Mouse (Mus musculus): ENCODE data around the gene Topaz1.

The Topaz1 gene

DNA sequence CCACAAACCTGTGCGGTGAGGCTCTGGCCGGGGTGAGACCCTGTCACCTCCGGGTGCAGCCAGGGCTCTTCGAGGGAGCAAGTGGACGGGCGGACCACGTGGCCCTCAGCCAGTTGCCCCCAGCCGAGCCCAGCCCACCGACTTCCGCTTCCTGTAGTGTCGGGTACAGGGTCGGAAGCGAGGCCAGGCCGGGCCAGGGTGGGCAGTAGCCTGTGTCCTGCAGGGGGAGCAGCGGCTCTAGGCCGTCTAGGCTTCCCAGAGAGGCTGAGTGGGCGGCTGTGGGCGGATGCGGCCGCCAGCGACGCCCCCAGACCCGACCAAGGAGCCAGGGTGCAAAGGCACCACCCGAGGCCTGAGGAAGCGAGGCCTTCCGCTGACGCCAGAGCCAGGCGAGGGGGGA, at the start of gene Topaz1:
Gene Topaz1 (plus strand): TSS at position 287 of the 400 bp plus-strand sequence.
- no peak for DNase-seq

DNA sequence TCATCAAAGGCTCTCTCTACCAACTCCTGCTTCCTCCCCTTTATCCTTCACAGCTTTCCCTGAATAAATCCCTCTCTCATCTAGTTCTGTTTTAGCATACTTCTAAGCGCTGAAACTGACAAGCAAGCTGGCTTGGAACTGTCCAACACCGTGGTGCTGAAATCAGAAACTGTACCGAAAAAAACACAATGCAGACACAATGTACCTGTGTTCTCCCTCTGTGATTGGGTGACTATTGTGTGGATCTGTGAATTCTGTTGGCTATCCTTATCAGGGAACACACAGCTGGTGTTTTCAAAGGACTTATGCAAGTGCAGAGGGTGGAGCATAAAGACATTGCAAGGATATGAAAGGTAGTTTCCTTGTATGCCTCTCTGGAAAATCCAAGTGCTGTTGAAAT, 45.3 kb upstream of the Topaz1 start:
- no peak for DNase-seq

DNA sequence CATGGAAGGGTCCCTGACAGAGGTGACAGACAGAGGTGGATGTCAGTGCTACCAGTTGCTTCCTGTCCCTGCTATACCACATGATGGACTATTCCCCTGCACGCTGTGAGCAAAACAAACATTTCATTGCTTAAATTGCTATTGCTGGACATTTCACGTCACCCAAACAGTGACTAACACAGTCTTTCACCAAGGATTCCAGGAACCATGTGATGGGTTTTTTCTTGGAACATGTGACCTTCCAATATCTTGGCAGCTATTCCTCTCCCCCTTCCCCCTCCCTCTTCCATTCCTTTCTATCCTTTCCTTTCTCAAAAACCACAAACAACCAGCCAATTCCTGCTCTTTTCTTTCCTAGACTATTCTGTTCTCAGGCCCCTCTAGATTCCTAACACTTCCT, 33.3 kb upstream of the Topaz1 start:
- DNase-seq = no peak

DNA sequence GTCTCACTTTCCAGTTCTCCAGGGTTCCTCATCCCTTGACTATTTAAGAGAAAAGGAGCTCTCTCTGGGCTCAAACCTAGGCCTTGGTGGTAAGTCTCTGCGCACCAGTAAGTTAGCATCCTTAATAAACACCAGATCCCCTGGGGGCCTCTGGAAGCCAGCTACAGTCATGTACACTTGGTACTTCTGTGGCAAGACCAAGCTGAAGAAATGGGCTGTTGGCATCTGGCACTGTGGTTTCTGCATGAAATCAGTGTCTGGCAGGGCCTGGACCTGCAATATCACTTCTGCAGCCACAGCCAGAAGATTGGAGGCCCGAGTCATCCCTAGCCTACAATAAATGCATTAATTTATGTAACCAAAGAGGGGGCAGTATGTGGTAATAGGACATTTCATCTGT, 32.1 kb upstream of the Topaz1 start:
- DNase-seq = no peak

DNA sequence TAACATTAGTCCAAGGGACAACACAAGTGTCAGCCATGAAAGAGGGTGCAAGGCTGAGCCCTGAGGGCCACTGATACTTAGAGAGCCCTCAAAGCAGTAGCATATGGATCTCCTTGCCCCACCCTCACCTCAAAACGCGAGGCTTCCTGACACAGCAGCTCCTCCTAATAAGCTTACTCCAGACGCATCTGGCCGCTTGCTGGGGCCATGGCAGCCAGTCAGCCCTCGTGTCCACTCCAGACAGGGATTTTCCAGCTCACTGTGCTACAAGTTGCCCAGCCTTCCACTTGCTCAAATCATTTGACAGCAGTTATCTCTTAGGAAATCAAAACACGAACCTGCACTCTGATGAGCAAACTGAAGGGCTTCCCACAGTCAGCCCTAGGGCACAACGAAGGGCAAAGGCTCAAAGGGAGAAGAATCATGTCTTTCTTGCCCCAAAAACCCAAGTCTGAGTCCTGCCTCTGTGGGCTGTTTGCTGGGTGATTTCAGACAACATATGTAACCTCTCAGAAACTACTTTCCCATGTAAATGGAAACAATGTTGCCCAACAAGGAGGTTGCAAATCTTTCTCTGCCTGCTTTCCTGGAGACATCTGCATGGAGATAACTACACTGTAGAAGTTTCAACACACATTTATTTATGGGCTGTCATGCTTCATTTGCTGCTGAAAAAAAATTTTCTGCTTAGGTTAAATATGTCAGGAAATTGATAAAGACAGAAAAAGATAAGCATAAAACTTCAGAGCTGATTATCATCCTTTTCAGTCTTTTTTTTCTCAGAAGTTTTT, 30.8 kb upstream of the Topaz1 start:
- no peak for DNase-seq

DNA sequence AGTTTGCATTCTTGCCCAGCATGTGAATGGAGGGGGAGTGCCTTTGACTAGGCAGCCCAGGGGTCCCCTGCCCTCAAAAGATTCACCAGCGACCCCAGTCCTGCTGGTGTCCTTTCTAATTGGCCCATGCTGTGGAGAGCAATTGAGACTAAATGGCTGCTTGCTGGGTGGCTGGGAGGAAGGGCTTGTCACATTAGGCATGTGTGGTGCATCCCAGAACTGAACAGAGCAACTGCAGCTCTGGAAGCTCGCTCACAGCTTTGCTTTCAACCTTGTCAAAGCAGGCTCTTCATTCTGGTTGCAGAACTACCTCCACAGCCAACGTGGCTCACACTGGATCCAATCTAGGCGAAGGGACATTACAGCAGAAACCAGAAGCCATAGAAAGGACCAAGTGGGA, 24.9 kb upstream of the Topaz1 start:
- DNase-seq = no peak

DNA sequence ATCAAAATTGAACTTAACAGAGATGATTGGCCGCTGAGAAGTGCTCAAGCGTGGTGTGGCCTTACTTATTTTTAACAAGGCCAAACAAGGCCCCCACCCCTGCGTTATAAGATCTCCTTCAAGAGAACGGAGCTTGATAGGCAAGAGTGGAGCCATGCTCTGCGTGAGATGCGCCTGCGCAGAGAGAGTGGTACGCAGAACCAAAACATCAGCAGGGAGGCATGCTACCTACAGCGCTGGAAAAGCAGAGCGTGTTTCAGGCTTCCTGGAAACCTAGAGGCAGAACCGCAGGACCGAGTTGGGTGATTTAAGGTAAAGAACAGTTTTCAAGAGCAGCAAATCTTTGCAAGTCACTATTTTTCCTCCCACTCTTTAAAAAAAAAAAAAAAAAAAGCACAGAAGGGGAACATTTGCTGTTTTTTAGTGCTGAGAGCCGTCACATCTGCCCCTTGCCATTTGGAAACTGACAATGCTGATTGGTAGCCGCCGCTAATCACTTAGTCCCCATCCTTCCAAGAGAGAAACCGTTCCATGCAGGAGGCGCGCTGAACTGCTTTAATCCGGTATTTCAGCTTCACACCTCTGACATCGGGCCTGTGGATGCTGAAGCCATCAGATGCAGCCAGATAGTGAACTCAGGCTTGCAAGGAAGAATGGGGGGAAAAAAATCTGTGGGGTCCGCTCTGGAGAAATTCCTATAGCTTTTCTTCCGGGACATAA, 21.9 kb upstream of the Topaz1 start:
- DNase-seq = no peak

DNA sequence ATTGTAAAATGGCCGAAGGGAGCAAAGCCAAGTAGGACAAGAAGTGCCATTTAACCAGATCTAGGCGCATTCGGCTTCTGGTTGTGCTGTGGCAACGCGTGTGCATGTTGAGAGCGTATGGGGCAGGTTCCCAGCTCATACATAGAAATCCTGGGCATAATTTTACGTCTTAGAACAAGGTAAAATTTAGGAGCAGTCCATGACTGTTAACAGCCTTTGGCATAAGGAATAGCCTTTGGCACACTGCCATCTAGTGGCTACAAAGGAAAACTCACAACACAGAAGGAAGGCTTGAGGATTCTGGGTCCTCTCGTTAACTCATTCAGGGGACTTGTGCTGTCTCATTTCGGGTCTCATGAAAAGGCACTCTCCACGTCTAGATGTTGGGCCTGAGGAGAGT, 17.6 kb upstream of the Topaz1 start:
- DNase-seq = no peak

DNA sequence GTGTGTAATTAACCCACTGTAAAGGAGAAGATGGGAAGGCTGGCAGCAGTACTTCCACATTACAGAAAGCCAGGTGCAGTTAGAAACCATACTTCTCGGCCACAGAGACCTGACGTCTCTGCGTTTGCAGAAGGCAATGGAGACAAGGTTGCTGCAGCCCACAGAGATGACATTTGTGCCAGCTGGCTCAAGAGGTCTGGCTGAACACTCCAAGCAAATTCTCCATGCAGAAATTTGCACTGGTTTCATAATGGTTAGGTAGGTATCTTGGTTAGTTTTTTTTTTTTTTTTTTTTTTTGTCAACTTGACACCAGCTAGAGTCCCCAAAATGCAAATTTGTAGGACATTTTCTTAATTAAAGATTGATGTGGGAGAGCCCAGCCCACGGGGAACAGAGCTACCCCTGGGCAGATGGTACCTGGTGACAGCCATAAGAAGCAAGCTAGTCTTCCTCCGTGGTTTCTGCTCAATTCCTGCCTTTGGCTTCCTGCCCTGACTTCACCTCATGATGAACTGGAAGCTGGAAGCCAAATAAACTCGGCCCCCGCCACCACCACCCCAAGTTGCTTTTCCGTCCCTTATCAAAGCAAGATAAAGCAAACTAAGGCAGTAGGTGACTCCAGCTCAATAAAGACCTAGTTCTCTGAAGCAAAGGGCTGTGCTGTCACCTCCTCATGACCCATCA, 14.9 kb upstream of the Topaz1 start:
- no peak for DNase-seq

DNA sequence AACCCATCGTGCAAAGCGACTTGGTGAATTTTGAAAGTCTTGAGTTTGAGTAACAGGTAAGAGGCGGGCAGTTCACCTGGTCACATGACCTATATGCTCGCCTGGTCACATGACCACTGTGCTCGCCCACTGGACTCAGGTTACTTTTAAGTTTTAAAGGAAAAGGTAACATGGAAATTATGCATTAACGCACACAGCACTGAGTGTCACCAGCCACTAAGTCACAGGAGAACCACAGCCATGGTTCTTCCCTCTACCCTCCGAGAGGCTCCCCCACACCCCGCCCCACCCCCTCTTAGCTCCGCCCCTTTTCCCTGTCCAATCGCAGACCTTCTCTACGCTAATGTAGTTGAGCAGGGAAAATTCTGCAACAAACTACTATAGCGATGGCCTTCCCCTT, 13.9 kb upstream of the Topaz1 start:
- no peak for DNase-seq

DNA sequence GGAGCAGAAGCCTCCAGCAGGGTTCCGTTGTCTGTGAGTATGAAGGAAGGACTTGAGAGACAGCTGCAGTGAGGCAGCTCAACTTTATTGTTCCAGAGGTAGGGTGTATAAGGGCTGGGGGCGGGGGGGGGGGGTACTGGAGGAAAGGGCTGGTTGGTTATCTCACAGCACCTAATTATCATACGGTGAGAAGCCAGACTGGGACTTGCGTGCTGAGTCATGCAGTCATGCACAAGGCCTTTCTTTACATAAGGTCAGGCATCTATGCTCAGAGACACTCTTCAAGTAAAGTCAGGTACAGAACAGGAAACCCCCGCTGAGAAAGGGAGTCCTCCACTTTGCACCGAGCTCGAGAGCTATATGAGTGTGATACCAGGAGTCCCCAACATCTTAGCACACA, 12.2 kb upstream of the Topaz1 start:
- DNase-seq = no peak

DNA sequence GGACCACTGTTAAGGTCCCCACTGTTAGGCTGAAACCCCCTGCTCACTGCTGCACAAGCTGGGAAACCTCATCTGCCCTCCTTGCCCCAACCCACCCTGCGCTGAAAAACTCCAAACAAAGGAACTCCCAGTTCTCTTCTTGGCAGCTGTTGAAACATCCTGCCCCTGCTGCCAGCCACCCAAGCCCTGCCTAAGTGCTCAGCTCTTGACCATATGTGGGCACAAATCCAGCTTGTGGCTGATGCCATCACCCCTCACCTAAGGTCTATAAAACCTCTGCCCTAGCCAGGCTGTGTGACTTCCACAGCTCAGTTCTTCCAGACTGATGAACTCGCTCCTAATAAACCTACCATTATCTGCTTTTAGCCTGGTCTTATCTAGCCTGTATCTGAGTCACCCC, 11.1 kb upstream of the Topaz1 start:
- DNase-seq = no peak

DNA sequence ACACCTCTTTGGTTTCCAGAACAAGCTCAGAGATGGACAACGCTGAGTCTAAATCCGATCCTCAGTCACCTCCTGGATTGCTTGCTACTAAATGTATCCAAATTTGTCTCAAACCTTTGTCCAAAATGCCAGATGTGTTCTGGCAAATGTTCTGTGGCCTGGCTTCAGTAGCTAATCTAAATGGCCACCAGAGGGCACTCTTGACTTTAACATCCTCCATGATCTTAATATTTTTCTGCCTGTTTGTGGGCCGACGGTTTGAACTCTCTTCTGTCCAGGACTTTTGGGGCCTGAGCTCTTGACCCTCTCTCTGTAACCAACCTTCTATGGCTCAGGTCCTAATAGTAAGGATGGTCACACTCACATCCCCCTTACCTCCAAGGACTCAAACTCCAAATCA, 10.4 kb upstream of the Topaz1 start:
- DNase-seq = peak in 1 of 2 experiments; percentile 10

DNA sequence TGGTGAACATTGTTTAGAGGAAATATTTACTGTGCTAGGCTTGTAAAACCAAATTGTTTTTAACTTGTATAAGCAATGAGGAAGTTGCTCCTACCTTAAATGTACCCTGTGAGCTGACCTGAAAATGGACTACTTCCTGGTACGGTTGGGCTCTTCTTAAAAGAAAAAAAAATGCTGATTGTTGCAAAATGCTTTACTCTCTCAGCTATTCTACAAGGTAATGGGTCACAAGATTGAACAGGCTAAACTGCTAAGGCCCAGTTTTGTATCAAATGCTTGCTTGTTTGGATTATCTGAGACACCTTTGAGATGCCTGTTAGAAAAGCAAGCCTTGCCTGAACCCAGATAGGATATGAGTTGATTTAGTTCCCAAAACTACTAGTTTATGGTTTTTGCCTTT, 1.3 kb upstream of the Topaz1 start:
- DNase-seq = no peak

DNA sequence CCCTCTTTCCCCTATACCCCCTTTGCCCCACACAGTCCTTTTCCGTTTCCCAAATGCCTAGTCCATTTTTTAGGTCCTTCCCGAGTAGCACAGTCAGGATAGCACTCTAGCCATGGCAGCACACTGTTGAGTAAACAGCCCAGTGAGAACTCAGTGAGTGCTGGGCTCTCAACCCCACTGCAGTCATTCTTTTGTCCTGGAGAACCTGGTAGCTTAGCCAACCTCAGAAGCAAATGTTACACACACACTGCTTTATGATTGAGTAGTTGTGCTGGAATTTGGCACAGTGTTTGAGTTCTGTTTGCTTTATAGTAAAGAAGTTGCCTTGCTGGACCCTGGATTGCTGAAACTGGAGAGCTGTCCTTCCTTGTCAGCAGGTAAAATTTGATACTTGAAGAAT, 10.5 kb downstream of the Topaz1 start:
- no peak for DNase-seq

DNA sequence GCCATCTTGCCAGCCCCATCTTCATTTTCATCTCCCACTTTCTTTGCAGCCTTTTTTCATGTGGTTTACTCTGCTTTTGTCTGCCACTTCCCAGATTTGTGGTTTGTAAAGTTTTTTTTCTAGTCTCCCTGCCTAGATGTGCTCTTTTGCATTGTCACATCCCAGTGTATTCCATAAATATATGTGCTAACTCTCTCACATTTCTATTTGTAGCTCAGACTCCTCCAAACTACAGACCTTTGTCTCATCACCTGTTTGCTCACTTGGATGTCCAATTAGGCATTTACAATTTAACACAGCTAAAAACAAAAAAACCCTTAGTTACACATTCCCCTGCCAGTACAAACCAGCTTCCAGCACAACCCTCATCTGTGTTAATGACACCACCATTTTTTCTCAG, 13.0 kb downstream of the Topaz1 start:
- no peak for DNase-seq

DNA sequence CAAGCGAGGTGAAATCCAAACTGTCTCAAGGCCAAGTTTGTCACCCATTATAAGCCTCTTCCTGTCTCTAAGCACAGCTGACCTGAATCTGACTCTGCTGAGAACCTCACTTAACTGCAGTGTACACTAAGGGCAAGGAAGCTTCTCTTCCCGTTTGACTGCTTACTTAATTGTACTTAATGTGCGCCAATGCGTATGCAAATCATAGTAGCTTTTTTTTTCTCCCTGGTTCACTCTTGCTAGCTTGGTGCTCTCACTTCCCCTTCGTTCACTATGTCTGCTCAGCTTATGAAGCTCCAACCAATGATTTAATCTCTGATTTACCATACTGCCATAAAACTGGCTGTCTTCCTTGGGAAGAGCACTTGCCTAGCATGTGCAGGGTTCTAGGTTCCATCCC, 38.1 kb downstream of the Topaz1 start:
- DNase-seq = no peak

DNA sequence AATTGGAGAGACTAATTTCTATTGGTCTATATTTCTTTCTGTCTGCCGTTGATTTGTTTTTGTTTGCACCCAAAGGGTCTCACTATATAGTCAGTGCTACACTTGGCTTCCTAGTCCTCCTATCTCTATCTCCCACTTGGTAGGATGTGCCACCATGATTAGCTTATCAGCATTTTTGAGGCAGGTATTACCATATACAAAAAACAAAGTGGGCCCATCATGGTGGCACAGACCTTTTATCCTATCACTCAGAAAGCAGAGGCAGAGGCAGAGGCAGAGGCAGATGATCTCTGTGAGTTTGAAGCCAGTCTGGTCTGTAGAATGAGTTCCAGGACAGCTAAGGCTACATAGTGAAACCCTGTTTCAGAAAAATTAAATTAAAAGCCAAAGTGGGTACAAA, 39.4 kb downstream of the Topaz1 start:
- DNase-seq = no peak

DNA sequence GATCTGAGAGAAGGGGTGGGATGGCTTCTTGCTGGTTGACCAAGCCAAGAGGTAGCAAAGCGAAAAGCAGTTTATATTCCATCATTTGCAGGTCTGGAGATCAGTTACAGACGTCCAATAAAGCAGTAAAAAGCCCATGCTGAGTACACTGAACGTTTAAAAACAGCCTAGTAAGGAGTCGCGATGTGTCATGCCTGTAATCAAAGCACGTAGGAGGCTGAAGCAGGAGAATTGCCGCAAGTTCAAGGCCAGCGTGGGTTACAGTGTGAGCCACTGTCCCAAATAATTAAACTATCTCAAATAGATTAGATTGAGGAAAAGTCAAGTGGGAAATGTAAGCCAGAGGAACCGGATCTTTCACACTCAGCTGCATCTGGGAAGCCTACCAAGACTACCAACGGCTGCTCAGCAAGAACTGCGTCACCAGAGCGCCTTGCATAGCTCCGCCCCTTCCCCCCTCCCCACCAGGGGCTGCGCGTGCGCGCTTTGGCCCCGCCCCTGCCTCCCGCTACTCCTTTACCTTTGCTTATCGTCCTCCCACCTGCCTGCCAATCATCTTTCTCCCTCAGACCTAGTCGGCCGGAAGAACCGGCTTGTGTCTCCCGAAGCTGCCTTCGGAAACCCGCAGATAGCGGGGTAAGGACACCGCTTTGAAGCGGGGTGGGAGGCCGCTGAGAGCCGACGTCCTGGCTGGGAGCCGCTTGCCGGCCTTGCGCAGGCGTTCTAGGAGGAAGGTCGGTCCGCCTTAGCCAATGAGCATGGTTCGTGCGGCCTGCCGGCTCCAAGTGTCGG, 58.1 kb downstream of the Topaz1 start, which contains the start of gene Tcaim:
Gene Tcaim (plus strand): TSS at position 487 of the 792 bp plus-strand sequence.
- DNase-seq = peak; percentile 93 to 94

DNA sequence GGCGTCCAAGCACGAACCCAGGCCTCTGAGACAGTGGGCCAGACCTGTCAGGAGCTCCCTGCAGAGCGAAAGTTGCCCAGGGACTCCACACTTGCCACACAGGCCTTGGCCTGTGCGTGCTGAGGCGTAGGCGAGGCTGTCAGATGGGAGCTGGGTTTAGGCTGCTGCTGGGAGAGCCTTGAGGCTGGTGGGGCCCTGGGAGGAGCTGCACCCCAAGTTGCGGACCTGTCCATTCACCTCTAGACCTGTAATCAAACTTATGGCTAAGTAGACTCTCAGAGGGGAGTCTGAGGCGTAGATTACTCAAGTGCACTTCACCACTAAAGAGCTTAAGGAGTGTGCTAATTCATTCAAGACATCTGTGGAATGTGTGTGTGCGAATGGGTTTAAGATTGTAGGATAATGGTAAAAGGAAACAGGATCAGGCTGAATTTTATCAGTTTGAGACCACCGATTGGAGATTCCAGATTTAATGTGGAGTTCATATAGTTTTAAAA, 58.7 kb downstream of the Topaz1 start:
- DNase-seq = no peak

DNA sequence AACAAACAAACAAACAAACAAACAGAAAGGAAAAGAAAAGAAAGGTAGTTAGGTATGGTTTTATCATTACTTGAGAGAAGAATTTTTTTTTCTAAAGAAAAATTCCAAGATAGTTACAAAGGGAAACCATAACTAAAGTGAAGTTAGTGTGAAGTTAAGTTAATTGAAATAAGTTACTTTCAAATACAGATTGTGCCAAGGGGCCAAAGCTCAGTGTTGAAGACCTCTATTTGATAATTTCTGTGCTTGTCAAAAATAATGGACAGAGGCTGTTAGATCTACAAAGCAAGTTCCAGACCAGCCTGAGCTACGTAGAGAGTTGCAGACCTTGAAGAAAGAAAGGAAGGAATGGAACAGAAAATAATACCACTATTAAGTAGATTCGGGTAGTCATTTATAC, 60.0 kb downstream of the Topaz1 start:
- no peak for DNase-seq

DNA sequence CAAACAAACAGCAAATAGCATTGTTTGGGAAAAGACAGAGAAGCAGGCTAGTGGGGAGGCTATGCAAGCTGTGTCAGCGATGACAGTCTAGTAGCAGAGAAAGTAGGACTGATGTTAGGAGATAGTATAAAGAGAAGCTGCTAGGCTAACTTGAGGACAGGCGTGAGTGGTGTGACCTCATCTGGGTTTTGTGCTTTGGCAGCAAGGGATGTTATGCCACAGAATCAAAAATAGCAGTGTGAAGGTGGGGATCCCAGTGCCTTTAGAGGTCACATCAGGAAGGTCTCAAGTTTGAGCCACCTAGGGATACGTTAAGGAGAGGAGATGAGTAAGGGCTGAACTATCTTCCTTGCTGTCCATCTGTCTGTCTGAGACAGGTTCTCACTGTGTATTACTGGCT, 63.1 kb downstream of the Topaz1 start:
- no peak for DNase-seq

DNA sequence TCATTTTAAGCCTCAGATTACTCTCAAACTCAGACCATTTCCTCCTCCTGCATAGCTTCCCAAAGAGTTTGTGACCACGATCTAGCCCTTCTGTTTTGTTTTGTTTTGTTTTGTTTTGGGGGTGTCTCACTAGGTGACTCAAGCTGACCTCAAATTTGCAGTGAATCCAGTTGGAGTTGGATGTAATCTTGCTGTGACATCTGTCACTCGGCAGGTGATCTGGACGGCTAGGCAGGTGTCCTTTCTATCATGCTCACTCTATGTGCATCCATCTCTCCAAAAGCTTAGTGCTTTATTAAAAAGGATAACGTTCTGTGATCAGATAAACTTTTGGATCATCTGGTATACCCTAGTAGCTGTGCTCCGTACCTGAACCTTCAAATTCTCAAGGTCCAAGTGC, 65.2 kb downstream of the Topaz1 start:
- DNase-seq = no peak

All from thymus, postnatal 36 days (tissue).